Mouse (Mus musculus) MEL (cell line): ENCODE data around the gene Snx15.

Experiments
- BHLHE40 ChIP-seq: IDR thresholded peaks from 2 replicates; pipeline ENCODE4 v1.6.1; 2012; ENCODE audit warnings: low read depth, mild to moderate bottlenecking, inconsistent platforms, low read length, improper control_type of control experiment, borderline replicate concordance
- CHD1 ChIP-seq: IDR thresholded peaks from 2 replicates; pipeline ENCODE4 v1.6.1; 2012; ENCODE audit warnings: low read depth, mild to moderate bottlenecking, inconsistent platforms, low read length, improper control_type of control experiment
- CHD2 ChIP-seq: IDR thresholded peaks from 2 replicates; pipeline ENCODE4 v1.6.1; 2011; ENCODE audit warnings: low read length, improper control_type of control experiment
- CTCF ChIP-seq, 3 experiments: IDR thresholded peaks in 2 of 3; conservative IDR thresholded peaks in 1 of 3; 2 replicates each; pipeline ENCODE4 v1.5.1; 2011 to 2012; ENCODE audit warnings: low read length in 3 of 3, low read depth in 2 of 3, mild to moderate bottlenecking in 2 of 3, improper control_type of control experiment in 1 of 3, inconsistent platforms in 1 of 3, mixed read lengths in 1 of 3, moderate library complexity in 1 of 3; ENCODE audit not compliant: control insufficient read depth in 1 of 3, insufficient read depth in 1 of 3, poor library complexity in 1 of 3, severe bottlenecking in 1 of 3
- MEF2A ChIP-seq: IDR thresholded peaks from 2 replicates; pipeline ENCODE4 v1.6.1; 2014; ENCODE audit warnings: low read depth, mild to moderate bottlenecking, inconsistent platforms, low read length, improper control_type of control experiment; ENCODE audit not compliant: poor library complexity, insufficient replicate concordance, severe bottlenecking; ENCODE audit errors: extremely low read depth
- NELFE ChIP-seq: IDR thresholded peaks from 2 replicates; pipeline ENCODE4 v1.6.1; 2011; ENCODE audit warnings: low read depth, low read length, improper control_type of control experiment
- POLR2AphosphoS2 ChIP-seq: IDR thresholded peaks from 2 replicates; pipeline ENCODE4 v1.6.1; 2011; ENCODE audit warnings: low read length, improper control_type of control experiment
- TCF12 ChIP-seq: IDR thresholded peaks from 2 replicates; pipeline ENCODE4 v1.6.1; 2014; ENCODE audit warnings: low read depth, mild to moderate bottlenecking, inconsistent platforms, low read length, improper control_type of control experiment, moderate library complexity
- ZKSCAN1 ChIP-seq: IDR thresholded peaks from 2 replicates; pipeline ENCODE4 v1.6.1; 2012; ENCODE audit warnings: low read depth, mild to moderate bottlenecking, inconsistent platforms, low read length, improper control_type of control experiment, moderate library complexity
- ZNF384 ChIP-seq: IDR thresholded peaks from 2 replicates; pipeline ENCODE4 v1.6.1; 2012; ENCODE audit warnings: low read depth, mild to moderate bottlenecking, inconsistent platforms, low read length, improper control_type of control experiment

GRCm38 (mm10) chr19:6073889-6074288 is 54.2 kb downstream of the Snx15 start:
- no peak for TF ChIP-seq CTCF (IDR thresholded peaks at IDR 0.05 in 2 of 3, conservative IDR thresholded peaks at IDR 0.05 in 1 of 3; ENCODE audit: control insufficient read depth in 1 of 3, insufficient read depth in 1 of 3, low read depth in 2 of 3, low read length in 3 of 3, poor library complexity in 1 of 3, severe bottlenecking in 1 of 3)
- TF ChIP-seq POLR2AphosphoS2: no peak
- no peak for TF ChIP-seq BHLHE40
- TF ChIP-seq CHD1: no peak
- no peak for TF ChIP-seq TCF12
- no peak for TF ChIP-seq CHD2
- no peak for TF ChIP-seq MEF2A
- no peak for TF ChIP-seq ZNF384
- no peak for TF ChIP-seq ZKSCAN1
- no peak for TF ChIP-seq NELFE
